Mouse (Mus musculus): ENCODE measurements around the gene Aqp9.

The Aqp9 gene

GRCm38 (mm10) chr9:71065343-71065875, 103.1 kb downstream of the Aqp9 start:
- DNase-seq: no peak

GRCm38 (mm10) chr9:71064291-71064840, 104.1 kb downstream of the Aqp9 start:
- DNase-seq: no peak

- DNase-seq: no peak
Measured at GRCm38 (mm10) chr9:71063551-71063950, 104.9 kb downstream of the Aqp9 start.

DNA sequence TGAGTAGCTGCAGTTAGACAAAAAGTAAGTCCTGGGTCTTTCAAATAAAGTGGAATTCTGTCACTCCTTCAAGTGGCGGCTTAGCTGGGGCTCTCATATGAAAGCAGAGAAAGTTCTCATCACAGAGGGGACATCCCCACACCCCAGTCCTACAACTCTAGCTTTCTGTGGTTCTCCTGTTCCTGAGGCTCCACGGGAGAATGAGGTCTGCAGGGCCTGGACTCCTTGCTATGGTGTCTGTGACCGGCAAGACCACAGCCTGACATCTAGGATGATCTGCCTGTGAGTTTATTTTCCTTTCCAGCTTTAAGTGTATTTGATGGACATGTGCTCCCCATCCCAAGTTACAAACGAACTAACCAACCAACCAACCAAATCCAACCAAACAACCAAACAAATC, 105.5 kb downstream of the Aqp9 start:
- DNase-seq: no peak

GRCm38 (mm10) chr9:71062301-71062700, 106.2 kb downstream of the Aqp9 start:
- DNase-seq: no peak
